Mouse (Mus musculus) ES-CJ7 (cell line): Measurements from ENCODE around the gene Gstm2.

Source experiments
- DNase-seq: peaks from one replicate; pipeline ENCODE4 v3.0.0; 2011; ENCODE audit warnings: low read depth, low spot score

Gstm2 gene

GRCm38 (mm10) chr3:107943239-107943990, 42.8 kb downstream of the Gstm2 start, which contains the start of gene Gstm6:
Gstm6 (minus strand) TSS chr3:107943749.
- peak; percentile 80 for DNase-seq

- DNase-seq, result no peak
These were observed 45.0 kb downstream of the Gstm2 start for GRCm38 (mm10) chr3:107941261-107941660.

- no peak for DNase-seq
These were observed 45.7 kb downstream of the Gstm2 start for GRCm38 (mm10) chr3:107940524-107940923.

- DNase-seq, result no peak
These were observed 46.4 kb downstream of the Gstm2 start for GRCm38 (mm10) chr3:107939830-107940229.

- peak; percentile 66 for DNase-seq
These were observed 46.9 kb downstream of the Gstm2 start for GRCm38 (mm10) chr3:107939403-107939802.

DNA sequence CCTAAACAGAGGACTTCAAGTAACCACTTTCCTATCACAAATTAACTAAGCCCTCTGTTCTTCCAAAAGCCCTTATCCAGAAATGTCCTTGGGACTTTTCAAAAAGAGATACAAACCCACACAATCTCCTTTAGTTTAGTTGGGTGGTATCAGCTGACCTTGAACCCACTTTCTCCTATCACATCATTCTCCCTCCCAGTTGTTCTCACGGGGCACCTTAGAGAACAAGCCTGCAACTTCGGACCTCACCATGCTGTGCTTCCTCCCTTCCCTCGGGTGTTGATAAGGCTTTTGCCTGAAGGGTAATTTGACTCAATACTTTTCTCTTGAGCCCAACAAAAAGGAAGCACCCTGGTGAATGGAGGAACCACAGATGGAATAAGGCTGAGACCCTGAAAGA, 50.4 kb downstream of the Gstm2 start:
- DNase-seq, result no peak

DNA sequence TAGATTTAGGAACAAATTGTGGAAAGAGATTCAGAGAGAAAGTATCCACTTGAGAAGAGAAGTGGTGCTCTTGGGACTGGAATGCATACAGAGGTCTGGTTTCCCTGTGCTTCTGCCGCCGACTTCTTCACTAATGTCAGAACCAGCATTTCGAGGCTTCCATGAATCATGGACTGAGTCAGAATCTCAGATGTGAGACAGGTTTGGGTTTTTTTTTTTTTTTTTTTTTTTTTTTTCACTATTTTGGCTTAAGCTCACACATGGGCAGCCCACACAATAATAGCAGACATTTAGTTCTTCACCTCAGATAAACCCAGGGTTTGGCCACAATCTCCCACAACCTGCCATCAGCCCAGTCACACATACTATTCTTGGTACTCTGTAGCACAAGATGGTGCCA, 51.0 kb downstream of the Gstm2 start:
- DNase-seq, result no peak

DNA sequence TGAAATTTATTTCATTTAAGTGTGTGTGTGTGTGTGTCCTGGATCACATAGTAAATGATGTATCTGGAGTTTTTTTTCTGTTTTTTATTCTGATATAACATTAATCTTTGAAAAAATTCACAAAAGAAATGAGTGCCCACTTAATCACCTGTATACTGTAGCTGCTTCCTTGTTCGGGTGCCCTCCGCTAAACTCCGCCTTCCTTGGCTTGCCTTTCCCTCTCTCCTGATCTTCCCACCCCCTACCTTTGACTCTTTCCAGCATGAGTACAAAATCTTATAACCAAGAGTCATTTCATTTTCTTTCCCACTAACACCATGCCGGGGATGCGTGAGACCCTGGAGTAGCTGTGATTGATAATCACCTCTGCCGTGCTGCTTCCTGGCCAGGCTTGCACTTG, 54.1 kb downstream of the Gstm2 start:
- no peak for DNase-seq
